Mouse (Mus musculus): ENCODE measurements around the gene Mycbpap. TPM values are rescaled to one million over a fixed set of nuclear protein-coding genes. Genes with fewer than 3 reads are reported as not detected.

Gene Mycbpap
- polyA plus RNA-seq, 2 experiments from 2014 or later = not detected

GRCm38 (mm10) chr11:94477651-94478050 lies 43.9 kb downstream of the Mycbpap start:
- ATAC-seq = no peak

- ATAC-seq = no peak
These were observed 45.8 kb downstream of the Mycbpap start for GRCm38 (mm10) chr11:94475722-94476121.

GRCm38 (mm10) chr11:94474544-94474910 lies 47.0 kb downstream of the Mycbpap start:
- ATAC-seq = no peak

GRCm38 (mm10) chr11:94473707-94474543 lies 47.6 kb downstream of the Mycbpap start, which contains the start of gene Cacna1g:
TSS of gene Cacna1g (minus strand) at chr11:94474198.
- ATAC-seq = peak; percentile 87

DNA sequence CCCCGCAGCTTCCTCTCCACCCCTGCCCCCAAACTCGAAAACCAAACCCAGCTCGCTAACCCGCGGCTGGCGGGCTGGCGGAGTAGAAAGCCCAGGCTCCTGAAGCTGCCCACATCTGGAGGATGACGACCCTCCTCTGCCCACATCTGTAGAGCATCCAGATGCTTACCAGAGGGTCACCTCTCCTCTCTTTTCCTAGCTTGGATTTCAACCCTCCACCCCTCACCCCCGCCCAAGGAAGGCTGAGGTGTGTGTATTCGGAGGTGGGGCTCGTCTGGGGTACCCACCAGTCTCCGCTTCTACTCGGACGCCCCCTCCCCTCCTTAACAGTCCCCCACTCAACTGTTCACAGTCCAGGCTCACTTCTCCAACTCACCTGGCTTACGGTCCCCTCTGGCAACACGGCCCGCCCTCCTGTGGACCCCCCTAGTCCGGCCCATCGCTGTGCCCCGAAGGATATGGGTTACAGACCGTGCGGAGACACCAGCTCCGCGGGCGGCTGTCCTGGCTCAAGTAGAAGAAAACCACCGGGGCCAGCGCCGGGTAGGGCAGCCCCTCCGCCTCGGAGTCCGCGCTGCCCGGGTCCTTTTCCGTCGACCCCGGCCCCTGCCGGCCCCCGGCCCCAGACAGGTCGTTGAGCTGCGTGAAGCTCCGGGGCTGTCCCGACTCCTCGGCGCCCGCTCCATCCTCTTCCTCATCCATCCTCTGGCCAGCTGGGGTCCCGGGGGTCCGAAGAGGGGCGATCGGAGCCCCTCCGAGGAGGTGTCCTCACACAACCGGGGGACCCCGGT lies 48.4 kb downstream of the Mycbpap start:
- ATAC-seq = no peak

DNA sequence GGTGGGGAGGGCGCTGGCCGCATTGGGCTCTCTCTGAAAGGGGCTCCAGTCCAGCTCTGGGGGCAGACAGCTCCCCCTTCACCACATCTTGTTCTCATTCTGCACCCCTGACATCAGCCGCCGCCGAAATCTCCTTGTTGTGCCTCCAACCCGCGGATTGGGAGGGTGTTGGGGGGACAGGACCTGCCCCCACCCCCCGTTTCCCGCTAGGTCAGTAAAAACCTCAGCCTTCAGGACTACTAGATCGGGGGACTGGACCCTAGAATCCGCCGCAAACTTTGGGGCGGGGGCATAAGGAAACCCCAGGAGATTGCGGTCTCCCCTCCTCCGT lies 49.0 kb downstream of the Mycbpap start:
- ATAC-seq = no peak

DNA sequence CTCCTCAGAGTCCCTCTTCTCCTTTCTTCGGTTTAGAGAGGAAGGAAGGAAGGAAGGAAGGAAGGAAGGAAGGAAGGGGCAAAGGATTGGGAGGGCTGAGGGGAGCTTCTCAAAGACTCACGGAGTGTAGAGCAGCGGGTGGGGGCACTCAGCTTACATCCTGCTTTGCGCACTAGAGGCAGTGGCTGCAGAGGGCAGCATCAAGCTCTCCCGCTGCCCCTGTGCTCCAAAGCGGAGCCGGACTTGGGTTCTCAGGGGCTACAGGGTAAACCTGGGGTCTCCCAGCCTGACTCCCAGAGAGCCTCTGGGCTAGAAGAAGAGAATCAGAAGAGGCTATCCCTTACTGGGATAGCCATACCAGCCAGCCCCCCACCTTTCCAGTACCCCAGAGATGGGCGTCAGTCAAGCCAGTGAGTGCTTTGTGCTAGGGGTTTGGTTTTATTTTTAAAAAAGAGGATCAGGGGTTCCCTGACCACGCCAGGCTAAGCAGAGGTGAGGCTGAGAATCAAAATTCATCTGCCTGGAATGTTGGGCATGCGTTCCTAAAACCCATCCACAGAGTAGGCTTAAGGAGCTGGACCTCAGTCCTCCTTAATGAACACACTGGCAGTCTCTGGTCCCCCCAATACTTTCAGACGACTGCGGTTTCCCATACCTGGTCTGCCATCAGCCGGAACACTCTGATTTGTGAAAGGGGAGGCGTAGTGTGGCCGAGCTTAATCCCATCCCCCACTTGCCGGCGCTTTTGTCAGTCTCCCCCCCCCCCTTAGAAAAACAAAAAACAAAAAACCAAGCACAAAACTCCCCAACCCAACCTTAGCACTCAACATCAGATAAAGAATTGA lies 49.6 kb downstream of the Mycbpap start:
- ATAC-seq = no peak

GRCm38 (mm10) chr11:94470391-94470790 lies 51.2 kb downstream of the Mycbpap start:
- no peak for ATAC-seq

DNA sequence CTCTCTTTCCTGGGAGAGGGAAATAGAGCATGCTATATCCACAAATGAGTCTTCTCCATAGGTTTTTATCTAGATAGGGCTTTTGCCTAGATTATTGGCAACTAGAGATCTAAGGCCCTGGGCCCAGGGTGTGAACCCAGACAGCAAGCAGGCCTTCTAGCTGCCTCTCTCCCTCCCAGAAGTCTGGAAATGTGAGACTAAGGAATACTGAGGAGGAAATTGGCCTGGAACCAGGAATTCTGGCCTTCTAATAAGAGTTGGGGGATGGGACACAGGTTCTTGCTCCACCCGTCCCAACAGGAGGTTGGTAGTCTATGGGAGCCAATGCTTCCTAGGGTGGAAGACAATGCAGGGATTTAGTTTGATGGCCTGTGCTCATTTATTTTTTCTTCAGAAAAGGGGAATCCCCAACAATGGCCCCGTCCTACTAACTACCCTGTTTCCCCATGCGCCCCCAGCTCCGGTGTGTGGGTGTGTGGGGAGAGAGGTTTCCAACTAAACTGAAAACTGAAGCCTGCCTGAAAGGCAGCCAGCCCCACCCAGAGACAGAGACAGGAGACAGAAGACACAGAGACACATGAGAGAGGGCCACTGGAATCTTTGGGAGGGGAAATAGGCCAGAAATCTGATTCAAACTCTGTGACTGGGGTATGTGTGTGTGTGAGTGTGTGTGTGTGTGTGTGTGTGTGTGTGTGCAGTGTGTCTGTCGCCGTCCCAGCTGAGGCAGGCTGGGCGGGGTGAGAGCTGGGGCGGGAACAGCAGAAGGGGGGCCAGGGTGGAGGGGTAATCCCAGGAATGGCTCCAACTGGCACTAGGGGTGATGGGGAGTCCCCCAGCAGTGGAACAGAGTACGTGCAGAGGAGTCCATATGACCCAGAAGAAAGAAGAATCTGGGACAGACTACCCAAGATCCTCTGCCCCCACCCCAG lies 52.1 kb downstream of the Mycbpap start:
- no peak for ATAC-seq

- ATAC-seq = no peak
These were observed 52.9 kb downstream of the Mycbpap start for GRCm38 (mm10) chr11:94468582-94469064.

- no peak for ATAC-seq
These were observed 55.1 kb downstream of the Mycbpap start for GRCm38 (mm10) chr11:94466333-94466855.

DNA sequence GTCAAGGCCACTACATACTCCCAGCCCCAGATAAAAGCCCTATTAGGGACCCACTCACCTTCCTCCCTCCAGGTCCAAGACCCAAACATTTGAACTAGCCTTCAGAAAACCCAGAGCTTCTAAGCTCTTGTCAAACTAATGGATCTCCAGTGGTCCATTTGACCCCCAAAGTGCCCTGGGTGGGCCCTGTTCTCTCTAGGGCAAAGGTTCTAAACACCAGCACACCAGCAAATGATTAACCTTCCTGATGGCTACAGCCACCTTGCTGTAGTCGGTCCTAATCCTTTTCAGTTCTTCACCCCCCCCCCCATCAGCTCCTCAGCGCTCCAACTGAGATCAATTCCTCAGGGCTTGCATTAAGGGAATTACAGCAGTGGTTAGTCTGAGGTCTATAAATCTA lies 57.4 kb downstream of the Mycbpap start:
- ATAC-seq = no peak

GRCm38 (mm10) chr11:94461856-94462255 lies 59.7 kb downstream of the Mycbpap start:
- no peak for ATAC-seq

GRCm38 (mm10) chr11:94457001-94457400 lies 64.5 kb downstream of the Mycbpap start:
- no peak for ATAC-seq

DNA sequence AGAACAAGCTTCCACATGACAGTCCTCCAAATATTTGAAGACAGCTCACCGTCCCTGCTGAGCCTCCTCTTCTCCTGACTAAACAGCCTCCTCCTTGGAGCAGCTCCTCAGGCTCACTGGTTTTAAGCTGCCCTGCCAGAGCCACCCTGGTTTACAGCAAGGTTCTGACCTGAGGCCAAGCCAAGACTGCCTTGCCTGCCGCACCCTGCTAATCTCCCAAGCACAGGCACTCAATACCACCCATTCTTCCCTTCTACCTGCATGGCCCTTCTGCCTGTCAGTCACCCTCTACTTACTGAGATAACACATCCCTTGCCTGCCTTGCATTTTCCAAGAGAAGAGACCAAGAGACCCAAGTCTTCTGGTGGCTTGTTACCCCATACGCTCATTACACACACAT lies 65.2 kb downstream of the Mycbpap start:
- no peak for ATAC-seq

GRCm38 (mm10) chr11:94455161-94455820 lies 66.3 kb downstream of the Mycbpap start:
- ATAC-seq = no peak

GRCm38 (mm10) chr11:94454756-94455155 lies 66.8 kb downstream of the Mycbpap start:
- ATAC-seq = no peak
